Mouse (Mus musculus): ENCODE data around the gene Ovol2.

Gene Ovol2

GRCm38 (mm10) chr2:144268446-144269305, 63.3 kb downstream of the Ovol2 start:
- DNase-seq (ENCODE audit: low read depth, low spot score) = no peak

GRCm38 (mm10) chr2:144267731-144268015, 64.3 kb downstream of the Ovol2 start:
- DNase-seq (ENCODE audit: low read depth, low spot score) = no peak

GRCm38 (mm10) chr2:144267004-144267730, 64.8 kb downstream of the Ovol2 start:
- DNase-seq (ENCODE audit: low read depth, low spot score) = no peak

- DNase-seq (ENCODE audit: low read depth, low spot score) = no peak
These were observed 65.8 kb downstream of the Ovol2 start for GRCm38 (mm10) chr2:144265916-144266683.

- DNase-seq (ENCODE audit: low read depth, low spot score) = no peak
These were observed 66.8 kb downstream of the Ovol2 start for GRCm38 (mm10) chr2:144265120-144265488.

GRCm38 (mm10) chr2:144264398-144265119, 67.4 kb downstream of the Ovol2 start:
- DNase-seq (ENCODE audit: low read depth, low spot score) = no peak

- DNase-seq (ENCODE audit: low read depth, low spot score) = no peak
These were observed 69.1 kb downstream of the Ovol2 start for GRCm38 (mm10) chr2:144262837-144263236.

All from forelimb bud, embryonic 11.5 days (tissue).